Mouse (Mus musculus): ENCODE results near the gene Ski.
"Not testable (repeated sequence)": the region's sequence is repeated elsewhere in the genome, so short reads cannot be mapped to it uniquely, and the experiment has no call there.

Gene Ski

GRCm38 (mm10) chr4:155222552-155222840 lies at the start of gene Ski:
Gene Ski (minus strand): TSS chr4:155222592.
- DNase-seq, result no peak

- peak; percentile 75 to 76 for DNase-seq
Observed at GRCm38 (mm10) chr4:155268382-155268781, 46.0 kb upstream of the Ski start.

DNA sequence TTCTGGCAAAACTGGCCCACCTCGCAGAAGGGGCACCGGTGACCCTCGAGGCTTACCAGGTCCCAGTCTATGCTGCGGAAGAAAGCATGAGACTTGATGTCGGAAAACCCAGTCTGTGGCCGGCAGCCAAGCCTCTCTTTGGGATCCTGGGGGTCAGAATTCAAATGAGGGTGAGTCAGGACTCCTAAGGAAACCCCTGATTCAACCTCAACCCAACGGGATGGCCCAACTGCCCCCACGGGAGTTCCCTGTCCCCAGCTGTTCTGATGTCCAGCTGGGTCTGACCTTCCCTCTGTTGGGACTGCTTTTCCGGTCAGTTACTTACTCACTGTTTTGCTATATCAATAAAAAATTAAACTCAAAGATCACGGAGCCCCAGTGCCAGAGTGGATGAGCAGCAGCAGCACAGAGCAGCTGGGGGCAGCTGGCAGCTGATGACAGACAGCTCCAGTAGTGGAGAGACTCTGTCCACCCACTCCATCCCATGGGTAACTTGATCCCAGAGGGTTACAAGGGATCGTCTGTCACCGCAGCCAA lies 45.3 kb upstream of the Ski start:
- DNase-seq, result peak; percentile 54 to 84

DNA sequence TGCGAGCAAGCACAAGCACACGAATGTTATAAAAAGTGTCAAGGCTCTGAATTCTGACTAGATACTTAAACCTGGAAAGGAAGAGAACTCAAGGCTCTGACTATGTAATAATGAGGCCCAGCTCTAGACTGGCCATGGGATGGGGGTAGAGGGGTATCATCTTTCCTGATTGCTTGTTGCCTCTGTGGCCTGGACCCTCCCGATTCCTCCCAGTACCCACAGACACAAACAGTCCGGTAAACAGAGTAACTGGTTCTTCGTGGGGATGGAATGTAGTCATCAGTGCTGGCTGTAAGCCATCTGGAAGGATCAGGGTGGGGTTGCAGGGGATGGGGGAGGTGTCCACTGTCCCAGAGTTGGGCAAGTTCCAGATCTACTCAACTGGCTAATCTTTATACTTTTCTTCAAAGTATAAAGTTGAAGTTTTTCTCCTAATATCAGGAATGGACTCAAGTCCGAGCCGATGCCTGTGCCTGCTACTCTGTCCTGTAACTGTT lies 44.7 kb upstream of the Ski start:
- no peak for DNase-seq

DNA sequence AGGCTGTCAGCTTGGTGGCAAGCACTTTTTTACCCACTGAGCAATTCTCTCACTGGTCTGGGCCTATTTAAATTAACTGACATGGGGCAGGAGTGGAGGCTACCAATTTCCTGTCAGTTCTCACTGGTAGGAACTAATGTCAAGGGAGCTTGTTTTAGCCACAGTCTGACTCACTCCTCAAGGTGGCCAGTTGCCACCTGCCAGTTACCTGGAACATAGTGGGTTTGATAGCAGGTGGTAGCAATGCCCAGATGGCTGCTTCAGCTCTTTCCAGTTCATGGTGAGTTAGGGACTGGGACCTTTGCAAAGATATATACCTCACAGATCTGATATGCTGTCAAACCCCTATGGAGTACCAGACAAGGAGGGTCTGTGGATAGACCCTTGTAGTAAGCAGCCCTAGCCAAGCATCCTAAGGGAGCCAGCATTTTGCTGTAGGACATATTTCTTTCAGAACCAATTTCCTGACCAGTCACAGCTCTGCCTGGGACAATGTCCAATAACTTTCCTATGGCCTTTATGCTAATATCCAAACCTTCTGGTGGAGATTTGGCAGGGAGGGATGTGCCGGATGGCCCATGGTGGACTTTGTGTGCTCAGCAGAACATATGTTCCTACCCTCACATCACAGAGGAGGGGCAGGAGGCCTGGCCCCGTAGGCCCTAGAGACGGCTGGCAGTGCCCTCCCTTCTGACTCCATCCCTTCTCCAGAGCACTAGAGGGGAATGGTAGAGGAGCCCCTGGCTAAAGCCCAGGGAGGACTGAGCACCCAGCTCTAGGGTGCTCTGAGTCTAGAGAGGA lies 42.3 kb upstream of the Ski start:
- no peak for DNase-seq

DNA sequence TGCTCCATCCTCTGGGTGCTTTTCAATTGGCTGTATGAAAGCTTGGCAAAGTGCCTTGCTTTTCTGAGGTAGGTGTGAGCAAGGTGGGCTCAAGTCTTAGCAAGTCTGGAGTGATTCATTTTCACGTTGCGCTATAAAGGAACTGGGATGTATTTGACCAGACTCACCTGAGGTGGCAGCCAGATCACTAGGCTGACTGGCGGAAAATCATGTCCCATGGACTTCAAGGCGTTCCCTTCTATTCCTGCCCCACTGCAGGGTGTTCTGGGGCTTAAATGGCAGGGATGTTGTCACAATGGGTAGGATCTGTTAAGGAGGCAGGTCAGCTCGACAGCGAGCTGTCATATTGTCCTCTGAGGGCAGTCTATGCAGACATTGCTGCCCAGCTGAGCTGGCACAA lies 29.9 kb upstream of the Ski start:
- no peak for DNase-seq

- no peak for DNase-seq
Observed at GRCm38 (mm10) chr4:155251147-155251546, 28.8 kb upstream of the Ski start.

GRCm38 (mm10) chr4:155250361-155251117 lies 28.1 kb upstream of the Ski start:
- peak; percentile 36 to 37 for DNase-seq

- DNase-seq, result peak; percentile 93 to 94
Observed at GRCm38 (mm10) chr4:155249648-155250351, 27.4 kb upstream of the Ski start, which contains the start of gene Faap20. Gene Faap20 (plus strand): TSS chr4:155249802.

DNA sequence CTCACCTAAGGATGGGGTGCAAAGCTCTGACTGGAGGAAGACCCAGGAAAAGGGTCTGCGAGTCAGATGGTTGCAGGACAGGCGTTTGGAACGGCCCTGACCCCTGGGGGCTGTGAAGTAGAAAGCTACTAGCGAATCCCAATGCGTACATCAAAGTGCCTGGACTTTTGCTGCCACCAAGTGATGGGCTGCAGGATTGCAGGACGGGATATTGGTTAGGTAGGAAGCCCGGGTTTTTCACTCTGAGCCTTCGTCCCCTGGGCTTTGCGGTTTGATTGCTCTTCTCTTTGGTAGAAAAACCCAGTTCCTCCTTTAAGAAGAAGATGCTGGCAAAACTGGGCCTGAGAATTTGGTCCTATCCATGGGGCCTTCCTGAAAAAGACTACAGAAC lies 26.9 kb upstream of the Ski start:
- DNase-seq, result peak; percentile 93 to 97

DNA sequence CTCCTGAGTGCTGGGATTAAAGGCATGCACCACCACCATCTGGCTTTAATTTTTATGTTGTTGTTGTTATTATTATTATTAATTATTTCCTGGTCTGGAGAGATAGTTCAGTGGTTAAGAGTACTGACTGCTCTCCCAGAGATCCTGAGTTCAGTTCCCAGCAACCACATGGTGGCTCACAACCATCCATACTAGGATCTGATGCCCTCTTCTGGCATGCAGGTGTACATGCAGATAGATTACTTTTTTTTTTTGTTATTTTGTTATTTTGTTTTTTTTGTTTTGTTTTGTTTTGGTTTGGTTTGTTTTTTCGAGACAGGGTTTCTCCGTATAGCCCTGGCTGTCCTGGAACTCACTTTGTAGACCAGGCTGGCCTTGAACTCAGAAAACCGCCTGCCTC lies 25.7 kb upstream of the Ski start:
- not testable (repeated sequence) for DNase-seq

DNA sequence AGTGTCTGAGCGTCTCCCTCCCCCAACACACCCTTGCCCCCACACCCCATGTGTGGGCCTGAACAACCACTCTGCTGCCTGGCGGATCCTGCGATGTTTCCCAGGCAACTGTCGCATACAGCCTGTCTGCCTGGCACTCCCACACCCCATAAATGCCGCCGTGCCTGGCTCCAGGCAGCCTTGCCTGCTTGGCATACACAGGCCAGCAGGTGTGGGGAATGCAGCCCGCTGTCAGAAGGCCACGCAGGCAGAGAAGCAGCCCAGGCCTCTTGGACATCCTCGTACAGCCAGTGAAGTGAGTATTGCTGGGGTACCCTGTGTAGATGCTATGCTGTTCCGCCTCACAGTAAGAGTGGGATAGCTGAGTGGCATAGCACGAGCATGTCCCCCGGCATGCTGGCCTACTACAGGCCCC lies 24.3 kb upstream of the Ski start:
- DNase-seq, result peak; percentile 45 to 58

- no peak for DNase-seq
Observed at GRCm38 (mm10) chr4:155245770-155246492, 23.5 kb upstream of the Ski start.

GRCm38 (mm10) chr4:155243233-155243632 lies 20.8 kb upstream of the Ski start:
- DNase-seq, result no peak

DNA sequence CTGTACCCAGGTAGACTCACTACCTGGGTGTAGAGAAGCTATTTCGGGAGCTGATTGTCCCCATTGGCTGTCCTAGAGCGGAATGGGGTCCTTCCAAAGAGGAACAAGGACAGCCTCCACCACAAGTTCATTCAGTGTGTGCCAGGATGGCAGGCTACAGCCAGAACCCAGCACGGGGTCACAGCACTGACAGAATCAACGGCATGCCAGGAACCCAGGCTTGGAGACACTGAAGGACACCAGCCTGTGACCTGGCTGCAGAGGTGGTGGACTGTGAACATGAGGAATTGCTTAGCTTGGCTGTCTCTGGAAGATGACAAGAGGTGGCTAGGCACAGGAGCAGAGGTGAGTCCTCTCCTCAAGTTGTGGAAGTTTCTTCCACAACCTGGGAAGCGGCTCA lies 19.9 kb upstream of the Ski start:
- DNase-seq, result no peak

GRCm38 (mm10) chr4:155241789-155242188 lies 19.4 kb upstream of the Ski start:
- no peak for DNase-seq

- DNase-seq, result no peak
Observed at GRCm38 (mm10) chr4:155239494-155239893, 17.1 kb upstream of the Ski start.

GRCm38 (mm10) chr4:155238276-155238675 lies 15.9 kb upstream of the Ski start:
- DNase-seq, result peak; percentile 65 to 73

DNA sequence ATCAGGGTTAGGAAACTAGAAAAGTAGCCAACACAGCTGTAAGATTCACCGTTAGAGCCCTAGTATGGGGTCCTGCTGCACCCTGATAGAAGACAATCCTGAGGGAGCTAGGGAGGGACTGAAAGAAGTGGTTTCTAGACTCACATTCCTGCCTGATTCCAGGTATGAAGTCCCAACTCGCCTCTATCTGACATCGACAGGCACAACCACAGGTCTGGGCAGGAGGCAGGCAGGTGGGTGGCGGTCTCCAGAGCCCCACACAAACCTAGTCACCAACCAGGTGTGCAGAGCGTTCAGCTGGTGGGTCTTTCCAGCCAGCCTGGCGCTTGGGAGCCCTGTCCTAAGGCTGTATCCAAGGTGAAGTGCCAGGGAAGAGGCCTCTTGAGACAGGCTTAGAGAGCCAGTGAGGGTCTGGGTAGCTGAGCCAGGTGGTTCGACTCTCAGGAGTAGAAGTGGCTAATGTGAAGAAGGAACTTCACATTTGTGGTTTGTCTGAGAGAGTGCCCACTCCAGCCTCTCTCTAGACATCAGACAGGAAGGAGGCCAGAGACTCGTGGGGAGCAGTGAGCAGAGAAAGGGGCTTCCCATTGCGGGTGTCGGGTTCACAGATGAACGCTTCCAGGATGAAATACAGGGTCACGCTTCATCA lies 14.5 kb upstream of the Ski start:
- peak; percentile 72 to 86 for DNase-seq

DNA sequence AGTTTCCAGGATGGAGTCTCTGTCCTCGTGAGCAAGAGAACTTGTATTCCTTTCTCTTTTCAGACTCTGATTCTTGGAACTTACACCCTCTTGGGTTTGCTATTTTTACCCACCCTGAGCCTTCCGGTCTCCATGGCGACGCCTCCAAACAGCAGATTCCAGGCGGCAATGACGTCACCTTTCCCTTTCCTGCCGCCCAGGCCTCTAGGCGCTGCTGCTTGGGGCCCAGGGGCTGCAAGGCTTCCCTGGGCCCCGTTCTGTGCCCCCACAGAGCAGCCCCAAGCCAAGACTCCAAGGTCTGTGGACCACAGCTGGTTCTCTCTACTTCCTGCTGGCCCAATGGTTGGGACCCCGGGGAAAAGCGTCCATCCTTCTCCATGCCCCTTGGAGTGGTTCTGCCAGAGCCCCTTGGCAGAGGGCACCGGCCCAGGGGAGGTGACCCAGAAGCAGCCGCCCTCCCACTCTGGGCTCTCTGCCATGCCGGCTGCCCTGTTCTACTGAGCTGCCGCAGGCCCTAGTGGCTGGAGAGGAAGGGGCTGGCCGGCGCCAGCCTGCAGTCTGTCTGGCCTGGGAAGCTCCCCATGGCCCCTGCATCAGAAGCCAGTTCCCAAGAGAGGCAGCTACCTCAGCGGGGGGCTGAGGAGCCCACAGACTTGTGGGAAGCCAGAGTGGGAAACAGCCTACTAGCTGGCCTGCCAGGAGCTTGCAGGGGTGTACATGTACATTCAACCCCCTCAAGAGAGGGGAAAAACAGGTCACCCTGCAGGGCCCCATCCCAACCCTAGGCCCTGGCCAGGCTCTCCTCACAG lies 13.1 kb upstream of the Ski start:
- peak; percentile 94 to 96 for DNase-seq

Measured in lung, postnatal 4 days (tissue).